Mouse (Mus musculus): ENCODE results near the gene Nadsyn1. TPM values are rescaled to one million over a fixed set of nuclear protein-coding genes. Genes with fewer than 3 reads are reported as not detected.

Nadsyn1 gene
- total and polyA plus RNA-seq, 3 experiments = 4.5 to 11.9 (median 10.3) TPM

GRCm38 (mm10) chr7:143832611-143833010, 10.0 kb upstream of the Nadsyn1 start:
- H3K36me3 ChIP-seq (replicated peaks) = peaks cover 65% of the 10 kb centered on the region
- H3K4me3 ChIP-seq (ENCODE audit: low read depth, low read length) = peak overlapping the region; percentile 80; the same call in 1 of the 2 replicates

GRCm38 (mm10) chr7:143832196-143832595, 9.5 kb upstream of the Nadsyn1 start:
- Histone ChIP-seq H3K9me3 (replicated peaks) (no peaks in the 10 kb centered on the region), H3K36me3 (replicated peaks) (peaks cover 60% of the 10 kb centered on the region), H3K27me3 (ENCODE audit: insufficient read depth, low read length) (no peaks in the 10 kb centered on the region), H3K4me3 (ENCODE audit: low read depth, low read length) (peak overlapping the region; percentile 80), H3K4me1 (ENCODE audit: insufficient read depth, low read depth, low read length) (peaks cover 71% of the 10 kb centered on the region)
- no peak for TF ChIP-seq POLR2AphosphoS5 (IDR thresholded peaks at IDR 0.05; ENCODE audit: insufficient replicate concordance, low read depth, low read length)
- ATAC-seq (ENCODE audit: extremely low read depth, insufficient number of reproducible peaks, low FRiP score, poor library complexity, severe bottlenecking) (no peak), DNase-seq (ENCODE audit: low spot score) (no peak)

More at GRCm38 (mm10) chr7:143832611-143833010, 10.0 kb upstream of the Nadsyn1 start:
- DNase-seq (ENCODE audit: low spot score) (no peak), ATAC-seq (ENCODE audit: extremely low read depth, insufficient number of reproducible peaks, low FRiP score, poor library complexity, severe bottlenecking) (no peak)
- Histone ChIP-seq H3K27me3 (ENCODE audit: insufficient read depth, low read length) (no peaks in the 10 kb centered on the region), H3K4me1 (ENCODE audit: insufficient read depth, low read depth, low read length) (peaks cover 74% of the 10 kb centered on the region), H3K9me3 (replicated peaks) (no peaks in the 10 kb centered on the region)
- TF ChIP-seq POLR2AphosphoS5 (IDR thresholded peaks at IDR 0.05; ENCODE audit: insufficient replicate concordance, low read depth, low read length) = no peak
- no peak for TF ChIP-seq GATA1 (IDR thresholded peaks at IDR 0.05; ENCODE audit: borderline replicate concordance, low read length)
- TF ChIP-seq GATA2 (IDR thresholded peaks at IDR 0.05; ENCODE audit: borderline replicate concordance, low read depth, low read length) = no peak
- TF ChIP-seq TAL1 (conservative IDR thresholded peaks at IDR 0.05; ENCODE audit: low read depth, low read length) = no peak
- TF ChIP-seq CTCF (IDR thresholded peaks at IDR 0.05; ENCODE audit: low read depth, low read length) = no peak

DNA sequence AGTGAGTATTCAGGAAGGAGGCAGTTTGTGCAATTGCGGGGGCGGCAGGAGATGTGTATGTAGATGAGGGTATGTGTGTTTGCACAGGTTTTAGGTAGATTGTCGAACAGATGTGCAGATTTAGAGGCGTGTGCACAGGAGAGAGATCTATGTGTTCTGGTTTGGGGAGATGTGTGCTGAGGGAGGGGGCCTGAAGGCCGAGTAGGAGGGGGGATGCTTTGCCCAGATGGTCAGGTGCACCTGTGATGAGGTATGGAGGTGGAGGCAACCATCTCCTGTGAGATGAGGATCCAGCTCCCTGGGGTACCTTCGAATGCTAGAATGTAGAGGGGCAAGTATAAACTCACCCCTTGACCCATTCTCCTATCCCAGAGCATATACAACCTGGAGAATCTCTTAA, 7.8 kb upstream of the Nadsyn1 start:
- DNase-seq (ENCODE audit: low spot score) = no peak
- peaks cover 67% of the 10 kb centered on the region for H3K4me1 ChIP-seq (ENCODE audit: insufficient read depth, low read depth, low read length)

GRCm38 (mm10) chr7:143829504-143830331, 7.1 kb upstream of the Nadsyn1 start:
- no peak for TF ChIP-seq GATA2 (IDR thresholded peaks at IDR 0.05; ENCODE audit: borderline replicate concordance, low read depth, low read length)
- TF ChIP-seq CTCF (IDR thresholded peaks at IDR 0.05; ENCODE audit: low read depth, low read length) = peak; percentile 91
- ATAC-seq (ENCODE audit: extremely low read depth, insufficient number of reproducible peaks, low FRiP score, poor library complexity, severe bottlenecking) (peak; percentile 98), DNase-seq (ENCODE audit: low spot score) (peak; percentile 98)
- peaks cover 39% of the 10 kb centered on the region for H3K36me3 ChIP-seq (replicated peaks)
- H3K9me3 ChIP-seq (replicated peaks) = no peaks in the 10 kb centered on the region
- H3K4me3 ChIP-seq (ENCODE audit: low read depth, low read length) = peak overlapping the region; percentile 80
- no peaks in the 10 kb centered on the region for H3K27me3 ChIP-seq (ENCODE audit: insufficient read depth, low read length)
- H3K4me1 ChIP-seq (ENCODE audit: insufficient read depth, low read depth, low read length) = peaks cover 63% of the 10 kb centered on the region

More for the DNA sequence above, 7.8 kb upstream of the Nadsyn1 start:
- TF ChIP-seq GATA1 (IDR thresholded peaks at IDR 0.05; ENCODE audit: borderline replicate concordance, low read length) (no peak), GATA2 (IDR thresholded peaks at IDR 0.05; ENCODE audit: borderline replicate concordance, low read depth, low read length) (no peak), POLR2AphosphoS5 (IDR thresholded peaks at IDR 0.05; ENCODE audit: insufficient replicate concordance, low read depth, low read length) (no peak), TAL1 (conservative IDR thresholded peaks at IDR 0.05; ENCODE audit: low read depth, low read length) (no peak), CTCF (IDR thresholded peaks at IDR 0.05; ENCODE audit: low read depth, low read length) (no peak)
- H3K4me3 ChIP-seq (ENCODE audit: low read depth, low read length) = peak overlapping the region; percentile 80
- ATAC-seq (ENCODE audit: extremely low read depth, insufficient number of reproducible peaks, low FRiP score, poor library complexity, severe bottlenecking) = no peak
- H3K36me3 ChIP-seq (replicated peaks) = peaks cover 46% of the 10 kb centered on the region
- H3K9me3 ChIP-seq (replicated peaks) = no peaks in the 10 kb centered on the region
- H3K27me3 ChIP-seq (ENCODE audit: insufficient read depth, low read length) = no peaks in the 10 kb centered on the region

- H3K4me3 ChIP-seq (ENCODE audit: low read depth, low read length) = no peak overlapping the region
- ATAC-seq (ENCODE audit: extremely low read depth, insufficient number of reproducible peaks, low FRiP score, poor library complexity, severe bottlenecking) (no peak), DNase-seq (ENCODE audit: low spot score) (no peak)
- peaks cover 47% of the 10 kb centered on the region for H3K4me1 ChIP-seq (ENCODE audit: insufficient read depth, low read depth, low read length)
- no peak for TF ChIP-seq GATA2 (IDR thresholded peaks at IDR 0.05; ENCODE audit: borderline replicate concordance, low read depth, low read length)
- no peak for TF ChIP-seq POLR2AphosphoS5 (IDR thresholded peaks at IDR 0.05; ENCODE audit: insufficient replicate concordance, low read depth, low read length)
- TF ChIP-seq TAL1 (conservative IDR thresholded peaks at IDR 0.05; ENCODE audit: low read depth, low read length) = no peak
- TF ChIP-seq GATA1 (IDR thresholded peaks at IDR 0.05; ENCODE audit: borderline replicate concordance, low read length) = no peak
- no peak for TF ChIP-seq CTCF (IDR thresholded peaks at IDR 0.05; ENCODE audit: low read depth, low read length)
- H3K27me3 ChIP-seq (ENCODE audit: insufficient read depth, low read length) = no peaks in the 10 kb centered on the region
- peaks cover 12% of the 10 kb centered on the region for H3K36me3 ChIP-seq (replicated peaks)
- no peaks in the 10 kb centered on the region for H3K9me3 ChIP-seq (replicated peaks)
Observed at GRCm38 (mm10) chr7:143826985-143827384, 4.3 kb upstream of the Nadsyn1 start.

DNA sequence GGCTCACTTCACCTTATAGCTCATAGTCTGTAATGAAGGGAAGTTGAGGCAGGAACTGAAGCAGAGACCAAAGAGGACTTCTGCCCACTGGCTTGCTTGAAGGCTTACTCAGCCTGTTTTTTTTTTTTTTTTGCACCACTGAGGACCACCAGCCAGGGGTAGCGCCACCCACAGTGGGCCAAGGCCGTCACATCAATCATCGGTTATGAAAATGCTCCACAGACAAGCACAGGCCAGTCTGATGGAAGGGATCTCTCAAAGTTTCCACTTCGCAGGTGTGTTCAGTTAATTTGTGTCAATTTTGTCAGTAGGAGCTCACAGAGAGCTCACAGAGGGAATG, 587 bp upstream of the Nadsyn1 start:
- no peak for DNase-seq (ENCODE audit: low spot score)
- Histone ChIP-seq H3K36me3 (replicated peaks) (peaks cover 34% of the 10 kb centered on the region), H3K4me1 (ENCODE audit: insufficient read depth, low read depth, low read length) (peaks cover 32% of the 10 kb centered on the region), H3K27me3 (ENCODE audit: insufficient read depth, low read length) (no peaks in the 10 kb centered on the region), H3K9me3 (replicated peaks) (no peaks in the 10 kb centered on the region), H3K4me3 (ENCODE audit: low read depth, low read length) (peak overlapping the region; percentile 76)
- ATAC-seq (ENCODE audit: extremely low read depth, insufficient number of reproducible peaks, low FRiP score, poor library complexity, severe bottlenecking) = no peak
- no peak for TF ChIP-seq CTCF (IDR thresholded peaks at IDR 0.05; ENCODE audit: low read depth, low read length)
- TF ChIP-seq POLR2AphosphoS5 (IDR thresholded peaks at IDR 0.05; ENCODE audit: insufficient replicate concordance, low read depth, low read length) = no peak
- no peak for TF ChIP-seq TAL1 (conservative IDR thresholded peaks at IDR 0.05; ENCODE audit: low read depth, low read length)
- TF ChIP-seq GATA1 (IDR thresholded peaks at IDR 0.05; ENCODE audit: borderline replicate concordance, low read length) = no peak
- TF ChIP-seq GATA2 (IDR thresholded peaks at IDR 0.05; ENCODE audit: borderline replicate concordance, low read depth, low read length) = no peak

All from G1E (cell line).